Mouse (Mus musculus): ENCODE measurements around the gene Fam81a.

GRCm38 (mm10) chr9:70105573-70105972 lies 36.8 kb downstream of the Fam81a start:
- TF ChIP-seq CTCF (IDR thresholded peaks at IDR 0.05), result no peak
- TF ChIP-seq EP300 (IDR thresholded peaks at IDR 0.05), result no peak
